Comparison of ENCODE assay signal across 20 mouse cellular contexts in genomic region chr19:5831224-5831957, GRCm38 (mm10). TPM values are rescaled to one million over a fixed set of nuclear protein-coding genes. Genes with fewer than 3 reads are reported as not detected.
DNase-seq lines count a peak whose midpoint lies in the region; ATAC-seq and TF ChIP-seq lines count a peak whose summit lies in the region.
"Had no signal": no experiment of that assay in that cellular context is flagged by ENCODE, and none has a peak within 500 bp of the region (broad histone marks: within the 10 kb centered on the region; RNA-seq: fewer than 3 reads in every experiment).

No protein-coding gene starts in this region.

- no peak for DNase-seq in heart, postnatal 0 days (ENCODE audit: low spot score)
- DNase-seq in heart, adult 8-10 months (ENCODE audit: low spot score): no peak
- DNase-seq in kidney, adult 9 months: peak; percentile 74
- peak; percentile 40 for DNase-seq in stomach, postnatal 0 days (ENCODE audit: low spot score)
- no peak for DNase-seq in urinary bladder, adult 2 months (ENCODE audit: low spot score)
- DNase-seq in thymus, adult 18-20 months: no peak
- DNase-seq: cerebellum, adult 2 months; retina, postnatal 1 day; spleen, adult 18-20 months; thymus, postnatal 14 days had no signal

- H3K4me1 ChIP-seq in heart, postnatal 0 days (ENCODE audit: control insufficient read depth, insufficient read depth): peaks cover 27% of the 10 kb centered on the region
- H3K4me1 ChIP-seq in megakaryocyte, embryonic 14.5 days: peaks cover 95% of the 10 kb centered on the region
- H3K4me1 ChIP-seq in stomach, postnatal 0 days (replicated peaks; ENCODE audit: control insufficient read depth, insufficient read depth): no peaks in the 10 kb centered on the region
- H3K4me1 ChIP-seq: neural tube, embryonic 15.5 days; stomach, embryonic 15.5 days had no signal

- WGBS in heart, postnatal 0 days: 87% methylated on average over 11 of the region's 11 CpGs
- 63% methylated on average over 11 of the region's 11 CpGs for WGBS in stomach, postnatal 0 days

- H3K9ac ChIP-seq in heart, postnatal 0 days (replicated peaks; ENCODE audit: low read depth, low read length): no peak overlapping the region
- H3K9ac ChIP-seq in stomach, postnatal 0 days (ENCODE audit: low read length): no peak overlapping the region
- H3K9ac ChIP-seq: forebrain, embryonic 13.5 days; hindbrain, embryonic 15.5 days; limb, embryonic 13.5 days; neural tube, embryonic 15.5 days; stomach, embryonic 15.5 days had no signal

- TF ChIP-seq EP300 in heart, postnatal 0 days (IDR thresholded peaks at IDR 0.05; ENCODE audit: low read depth): no peak
- TF ChIP-seq EP300 in stomach, postnatal 0 days (optimal IDR thresholded peaks at IDR 0.05): no peak

- H3K27ac ChIP-seq in heart, postnatal 0 days (ENCODE audit: low read depth): peak overlapping the region; percentile 47
- H3K27ac ChIP-seq in stomach, postnatal 0 days (replicated peaks): no peak overlapping the region
- H3K27ac ChIP-seq: forebrain, embryonic 13.5 days; hindbrain, embryonic 15.5 days; left cerebral cortex, adult 2 months; limb, embryonic 13.5 days; midbrain, embryonic 10.5 days; neural tube, embryonic 15.5 days; stomach, embryonic 15.5 days had no signal

- H3K4me2 ChIP-seq in heart, postnatal 0 days (ENCODE audit: low read depth, low read length): no peak overlapping the region
- no peak overlapping the region for H3K4me2 ChIP-seq in stomach, postnatal 0 days (replicated peaks; ENCODE audit: low read depth)
- H3K4me2 ChIP-seq: forebrain, embryonic 13.5 days; hindbrain, embryonic 15.5 days; limb, embryonic 13.5 days; neural tube, embryonic 15.5 days; stomach, embryonic 15.5 days had no signal

- peaks cover 19% of the 10 kb centered on the region for H3K36me3 ChIP-seq in heart, postnatal 0 days (replicated peaks; ENCODE audit: control insufficient read depth, insufficient read depth, low read length)
- peaks cover 97% of the 10 kb centered on the region for H3K36me3 ChIP-seq in megakaryocyte, embryonic 14.5 days (replicated peaks; ENCODE audit: low read length)
- no peaks in the 10 kb centered on the region; the same call in 1 of the 2 replicates for H3K36me3 ChIP-seq in stomach, postnatal 0 days (ENCODE audit: control insufficient read depth, insufficient read depth, low read length)
- H3K36me3 ChIP-seq: hindbrain, embryonic 15.5 days; midbrain, embryonic 10.5 days; neural tube, embryonic 15.5 days; stomach, embryonic 15.5 days had no signal

- no peak for TF ChIP-seq CTCF in heart, postnatal 0 days (IDR thresholded peaks at IDR 0.05; ENCODE audit: low read depth)
- no peak for TF ChIP-seq CTCF in stomach, postnatal 0 days (IDR thresholded peaks at IDR 0.05; ENCODE audit: low read depth)

- ATAC-seq in heart, postnatal 0 days (ENCODE audit: insufficient read depth, low read depth): no peak
- ATAC-seq in megakaryocyte, adult 5-6 weeks (ENCODE audit: poor library complexity, severe bottlenecking): no peak
- ATAC-seq in stomach, postnatal 0 days (ENCODE audit: low FRiP score, low TSS enrichment): no peak
- ATAC-seq: CD4-positive, CD25-positive, alpha-beta regulatory T cell, adult 4 months; forebrain, embryonic 13.5 days had no signal

- H3K4me3 ChIP-seq in heart, postnatal 0 days (ENCODE audit: low read depth, low read length): no peak overlapping the region
- H3K4me3 ChIP-seq in megakaryocyte, embryonic 14.5 days (replicated peaks): peak overlapping the region; percentile 80
- no peak overlapping the region for H3K4me3 ChIP-seq in stomach, postnatal 0 days (ENCODE audit: low read depth, low read length)
- H3K4me3 ChIP-seq: forebrain, embryonic 13.5 days; hindbrain, embryonic 15.5 days; left cerebral cortex, adult 2 months; limb, embryonic 13.5 days; midbrain, embryonic 10.5 days; neural tube, embryonic 15.5 days; stomach, embryonic 15.5 days had no signal

- no peaks in the 10 kb centered on the region for H3K9me3 ChIP-seq in heart, postnatal 0 days (replicated peaks; ENCODE audit: control insufficient read depth, low read length)
- no peaks in the 10 kb centered on the region for H3K9me3 ChIP-seq in megakaryocyte, embryonic 14.5 days
- no peaks in the 10 kb centered on the region for H3K9me3 ChIP-seq in stomach, postnatal 0 days (ENCODE audit: control insufficient read depth, low read length)
- H3K9me3 ChIP-seq: forebrain, embryonic 13.5 days; hindbrain, embryonic 15.5 days; limb, embryonic 13.5 days; midbrain, embryonic 10.5 days; neural tube, embryonic 15.5 days; stomach, embryonic 15.5 days had no signal

- no peaks in the 10 kb centered on the region for H3K27me3 ChIP-seq in heart, postnatal 0 days (ENCODE audit: control insufficient read depth, insufficient read depth, low read length)
- no peaks in the 10 kb centered on the region for H3K27me3 ChIP-seq in megakaryocyte, embryonic 14.5 days (replicated peaks)
- no peaks in the 10 kb centered on the region for H3K27me3 ChIP-seq in stomach, postnatal 0 days (ENCODE audit: control insufficient read depth, insufficient read depth, low read length)
- H3K27me3 ChIP-seq: forebrain, embryonic 13.5 days; hindbrain, embryonic 15.5 days; limb, embryonic 13.5 days; neural tube, embryonic 15.5 days; stomach, embryonic 15.5 days had no signal

RNA-seq across cellular contexts. Expression of gene Frmd8, which starts 43.7 kb away (rescaled TPM):
- total RNA-seq in heart, postnatal 0 days (2014; rRNA removed; ENCODE audit: low replicate concordance): 29.1 and 53.8 TPM in 2 replicates
- polyA plus RNA-seq in heart, postnatal 0 days (2015; fragmentation: Nextera tagmentation; extraction: Ambion mirVana): 12.8 and 14.9 TPM in 2 replicates
- total RNA-seq in heart, adult 8-10 months (2022): 1 to 10 TPM; 7.1 to 8.1 (median 7.5) TPM
- polyA plus RNA-seq in megakaryocyte, embryonic 14.5 days (2012; ENCODE audit: insufficient read depth, low replicate concordance): 28.5 and 57.6 TPM in 2 replicates
- total RNA-seq in megakaryocyte, adult 5-6 weeks (2015): 21.4 and 21.9 TPM in 2 replicates
- 19.3 and 23.3 TPM in 2 replicates for total RNA-seq in megakaryocyte, adult 5-6 weeks (2017)
- polyA plus RNA-seq in stomach, postnatal 0 days (2015; fragmentation: Nextera tagmentation; extraction: Ambion mirVana): 13.8 and 18.8 TPM in 2 replicates
- 20.7 and 21.6 TPM in 2 replicates for polyA plus RNA-seq in urinary bladder, adult 2 months (2012; rRNA removed)

RNA-seq across cellular contexts. Expression of gene Slc25a45, which starts 46.2 kb away (rescaled TPM):
- total RNA-seq in heart, postnatal 0 days (2014; rRNA removed; ENCODE audit: low replicate concordance): 3.1 and 4.8 TPM in 2 replicates
- polyA plus RNA-seq in heart, postnatal 0 days (2015; fragmentation: Nextera tagmentation; extraction: Ambion mirVana): 2.8 and 2.9 TPM in 2 replicates
- 1 to 10 TPM; 2.4 to 3.8 (median 2.8) TPM for total RNA-seq in heart, adult 8-10 months (2022)
- polyA plus RNA-seq in megakaryocyte, embryonic 14.5 days (2012; ENCODE audit: insufficient read depth, low replicate concordance): 3.6 and 6.9 TPM in 2 replicates
- total RNA-seq in megakaryocyte, adult 5-6 weeks (2015): 55.6 and 67.9 TPM in 2 replicates
- total RNA-seq in megakaryocyte, adult 5-6 weeks (2017): 69.1 and 73.5 TPM in 2 replicates
- polyA plus RNA-seq in stomach, postnatal 0 days (2015; fragmentation: Nextera tagmentation; extraction: Ambion mirVana): 2.9 and 3.2 TPM in 2 replicates
- polyA plus RNA-seq in urinary bladder, adult 2 months (2012; rRNA removed): 19.2 and 25.1 TPM in 2 replicates

Comparison
In these comparisons a context has a peak if more than half of its experiments do, and no peak if none do; other contexts are left out.
1. DNase-seq: peak in kidney, adult 9 months (single experiment) and stomach, postnatal 0 days (single experiment); none in heart, postnatal 0 days (single experiment), heart, adult 8-10 months (single experiment), urinary bladder, adult 2 months (single experiment) and thymus, adult 18-20 months (0 of 2).